Mouse (Mus musculus) ES-E14 (cell line): ENCODE measurements around the gene Slc29a3. TPM values are rescaled to one million over a fixed set of nuclear protein-coding genes. Genes with fewer than 3 reads are reported as not detected.

Experiments used
- DNase-seq: peaks from one replicate; pipeline ENCODE4 v3.0.0-alpha.2; 2013; ENCODE audit warnings: low read depth, low spot score
- H3K27ac ChIP-seq: 2 replicates; pipeline ENCODE4 v1.5.1; 2012; ENCODE audit warnings: low read depth, mild to moderate bottlenecking, low read length, moderate library complexity, mixed read lengths; ENCODE audit not compliant: poor library complexity, insufficient read depth, severe bottlenecking
- H3K36me3 ChIP-seq: 2 replicates; pipeline ENCODE4 v1.6.1; 2012; ENCODE audit warnings: mild to moderate bottlenecking, low read length, moderate library complexity, mixed read lengths; ENCODE audit not compliant: control insufficient read depth, poor library complexity, insufficient read depth, severe bottlenecking
- H3K4me1 ChIP-seq, 2 experiments: fragments of 150-350 bp in 1 of 2; sonication (generic) in 1 of 2; 2 replicates each; pipeline ENCODE4 v1.6.1; 2012; ENCODE audit warnings: low read length in 2 of 2, mild to moderate bottlenecking in 1 of 2, mixed read lengths in 1 of 2; ENCODE audit not compliant: control insufficient read depth in 2 of 2, insufficient read depth in 2 of 2, poor library complexity in 1 of 2
- H3K4me3 ChIP-seq, 2 experiments: fragments of 150-350 bp in 1 of 2; sonication (generic) in 1 of 2; 2 replicates each; pipeline ENCODE4 v1.5.1; 2012; ENCODE audit warnings: low read length in 2 of 2, low read depth in 1 of 2, mild to moderate bottlenecking in 1 of 2, mixed read lengths in 1 of 2; ENCODE audit not compliant: insufficient read depth in 1 of 2, poor library complexity in 1 of 2, severe bottlenecking in 1 of 2
- H3K9ac ChIP-seq: 2 replicates; pipeline ENCODE4 v1.6.1; 2012; ENCODE audit warnings: low read depth, mild to moderate bottlenecking, low read length, mixed read lengths; ENCODE audit not compliant: poor library complexity, insufficient read depth, severe bottlenecking
- H3K9me3 ChIP-seq: fragments of 150-350 bp; sonication (generic); 2 replicates; pipeline ENCODE4 v1.6.1; 2012; ENCODE audit warnings: low read depth, mild to moderate bottlenecking, low read length; ENCODE audit not compliant: control insufficient read depth, insufficient read depth
- CHD2 ChIP-seq: IDR thresholded peaks from 2 replicates; pipeline ENCODE4 v1.6.1; 2014; ENCODE audit warnings: mild to moderate bottlenecking, low read depth, low read length, inconsistent platforms
- HCFC1 ChIP-seq: IDR thresholded peaks from 2 replicates; pipeline ENCODE4 v1.6.1; 2012; ENCODE audit warnings: low read length, inconsistent platforms, borderline replicate concordance; ENCODE audit not compliant: insufficient read depth
- MAFK ChIP-seq: IDR thresholded peaks from 2 replicates; pipeline ENCODE4 v1.6.1; 2014; ENCODE audit warnings: mild to moderate bottlenecking, low read depth, low read length, inconsistent platforms; ENCODE audit not compliant: insufficient read depth
- ZC3H11A ChIP-seq: IDR thresholded peaks from 2 replicates; pipeline ENCODE4 v1.6.1; 2012; ENCODE audit warnings: low read depth, mild to moderate bottlenecking, inconsistent platforms, low read length, borderline replicate concordance
- ZNF384 ChIP-seq: IDR thresholded peaks from 2 replicates; pipeline ENCODE4 v1.6.1; 2012; ENCODE audit warnings: low read depth, low read length, inconsistent platforms
- in situ Hi-C, 2 experiments: fragments of 600-800 bp; cut with MboI; formaldehyde crosslinking; loops; one replicate each; pipeline ENCODE4 v1.15.1; 2025; ENCODE audit warnings: low sequenced_read_pairs in 2 of 2, inconsistent platforms in 1 of 2; ENCODE audit not compliant: unreplicated experiment in 2 of 2
- total RNA-seq: library from RNA; depleted of rRNA; stranded (reverse); fragments of 300-350 nt; gene quantifications from 2 replicates; pipeline ENCODE4 v1.2.3, GENCODE M21; 2012; rRNA removed

Gene Slc29a3
- total RNA-seq, 1 experiment = 11.9 TPM

DNA sequence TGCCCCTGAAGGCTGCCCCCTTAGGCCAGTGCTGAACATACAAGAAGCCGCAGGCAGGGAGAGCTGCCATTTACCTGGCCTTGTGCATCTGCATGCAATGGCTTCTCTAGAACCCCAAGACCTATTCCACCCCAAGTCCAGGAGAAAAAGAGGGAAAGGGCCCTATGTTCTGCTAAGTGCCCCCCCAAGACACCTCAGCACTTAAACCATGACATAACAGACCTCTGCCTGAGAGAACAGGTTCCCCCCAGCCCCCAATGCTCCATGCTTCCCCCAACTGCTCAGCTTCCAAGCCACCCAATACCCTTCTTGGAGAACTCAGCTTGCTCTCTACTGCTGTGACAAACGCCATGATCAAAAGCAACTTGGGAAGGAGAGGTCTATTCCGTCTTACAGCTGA is 73.7 kb downstream of the Slc29a3 start:
- TF ChIP-seq ZNF384 = no peak
- no peak for TF ChIP-seq CHD2
- no peak for TF ChIP-seq HCFC1
- TF ChIP-seq MAFK = no peak
- TF ChIP-seq ZC3H11A = no peak
- no peak for DNase-seq
- Histone ChIP-seq H3K9me3 (no peaks in the 10 kb centered on the region), H3K4me3 (no peak overlapping the region), H3K9ac (no peak overlapping the region), H3K27ac (no peak overlapping the region), H3K36me3 (no peaks in the 10 kb centered on the region), H3K4me1 (no peaks in the 10 kb centered on the region)
- in situ Hi-C loops = no loop called here

- no peak overlapping the region for H3K4me3 ChIP-seq
- H3K27ac ChIP-seq = no peak overlapping the region
- no peak for DNase-seq
- TF ChIP-seq MAFK (no peak), ZNF384 (no peak), CHD2 (no peak), HCFC1 (no peak)
- H3K9me3 ChIP-seq = no peaks in the 10 kb centered on the region
- no peaks in the 10 kb centered on the region for H3K36me3 ChIP-seq
- no peak overlapping the region for H3K9ac ChIP-seq
- in situ Hi-C loops = no loop called here
- H3K4me1 ChIP-seq = no peaks in the 10 kb centered on the region
Observed at GRCm38 (mm10) chr10:60677319-60677718, 75.3 kb downstream of the Slc29a3 start.

GRCm38 (mm10) chr10:60670166-60670565 is 82.4 kb downstream of the Slc29a3 start:
- TF ChIP-seq ZC3H11A = no peak
- TF ChIP-seq CHD2 = no peak
- TF ChIP-seq ZNF384 = no peak
- TF ChIP-seq MAFK = no peak
- TF ChIP-seq HCFC1 = no peak
- Histone ChIP-seq H3K27ac (no peak overlapping the region), H3K4me1 (no peaks in the 10 kb centered on the region; a peak in 1 of 4 replicates), H3K9me3 (no peaks in the 10 kb centered on the region), H3K36me3 (no peaks in the 10 kb centered on the region), H3K9ac (no peak overlapping the region), H3K4me3 (no peak overlapping the region)
- DNase-seq = no peak
- in situ Hi-C loops = no loop called here

GRCm38 (mm10) chr10:60668591-60668990 is 84.0 kb downstream of the Slc29a3 start:
- H3K9me3 ChIP-seq = no peaks in the 10 kb centered on the region
- in situ Hi-C loops = no loop called here

More at GRCm38 (mm10) chr10:60668591-60668990, 84.0 kb downstream of the Slc29a3 start:
- Histone ChIP-seq H3K27ac (no peak overlapping the region), H3K9ac (no peak overlapping the region), H3K4me1 (no peaks in the 10 kb centered on the region; a peak in 1 of 4 replicates), H3K4me3 (peak overlapping the region in 1 of 2 experiments; percentile 18; a peak in 1 of 4 replicates), H3K36me3 (no peaks in the 10 kb centered on the region)
- no peak for DNase-seq
- TF ChIP-seq HCFC1 (no peak), ZC3H11A (no peak)

Other genes starting within 250 kb of the Slc29a3 start
- gene Cdh23, start 56.3 kb downstream of the Slc29a3 start, total RNA-seq = 2.3 and 2.7 TPM in 2 replicates
- gene Unc5b, start 78.8 kb upstream of the Slc29a3 start, total RNA-seq = 75.5 and 82.0 TPM in 2 replicates